Mouse (Mus musculus) heart, adult 2 months (tissue): ENCODE data around the gene Ascc1. TPM values are rescaled to one million over a fixed set of nuclear protein-coding genes. Genes with fewer than 3 reads are reported as not detected.

ENCODE experiments used
- DNase-seq, 2 experiments: peaks; one replicate each; pipeline ENCODE4 v3.0.0; 2021
- H3K27ac ChIP-seq: fragments of 200-600 bp; 2 replicates; pipeline ENCODE4 v1.8.1; 2022
- H3K27me3 ChIP-seq: fragments of 200-500 bp; 2 replicates; pipeline ENCODE4 v1.6.1; 2012; ENCODE audit warnings: mild to moderate bottlenecking, low read length, inconsistent platforms, mixed read lengths; ENCODE audit not compliant: control insufficient read depth, insufficient read depth
- H3K36me3 ChIP-seq: fragments of 200-500 bp; 2 replicates; pipeline ENCODE4 v1.6.1; 2012; ENCODE audit warnings: low read length, inconsistent platforms; ENCODE audit not compliant: control insufficient read depth, insufficient read depth
- H3K4me1 ChIP-seq: fragments of 200-500 bp; 2 replicates; pipeline ENCODE4 v1.6.1; 2011; ENCODE audit warnings: low read length; ENCODE audit not compliant: control insufficient read depth, insufficient read depth
- H3K4me3 ChIP-seq: fragments of 200-600 bp; 2 replicates; pipeline ENCODE4 v1.8.1; 2022
- H3K79me2 ChIP-seq: fragments of 200-500 bp; replicated peaks from 2 replicates; pipeline ENCODE4 v1.6.1; 2012; ENCODE audit warnings: mild to moderate bottlenecking, inconsistent platforms, low read length, moderate library complexity, mixed read lengths; ENCODE audit not compliant: control insufficient read depth, insufficient read depth
- H3K9ac ChIP-seq: fragments of 200-500 bp; 2 replicates; pipeline ENCODE4 v1.6.1; 2012; ENCODE audit warnings: low read depth, mild to moderate bottlenecking, control low read depth, inconsistent platforms, low read length, mixed read lengths
- CTCF ChIP-seq: fragments of 200-600 bp; IDR thresholded peaks from 2 replicates; pipeline ENCODE4 v1.8.1; 2022; ENCODE audit warnings: antibody characterized with exemption, mild to moderate bottlenecking, moderate library complexity
- EP300 ChIP-seq: fragments of 200-500 bp; IDR thresholded peaks from 2 replicates; pipeline ENCODE4 v1.6.1; 2011; ENCODE audit warnings: low read depth, low read length, control low read depth; ENCODE audit not compliant: insufficient read depth
- POLR2A ChIP-seq: fragments of 200-500 bp; IDR thresholded peaks from 2 replicates; pipeline ENCODE4 v1.6.1; 2011; ENCODE audit warnings: mild to moderate bottlenecking, low read depth, low read length, control low read depth; ENCODE audit not compliant: insufficient read depth
- WGBS: fragments of 180-500 bp; shearing (Covaris S2); methylation state at CpG from one replicate; pipeline ENCODE4 v1.1.7; 2018; 5-methylcytosine and 5-hydroxymethylcytosine counted together
- intact Hi-C: fragments of 180-260 bp; cut with DNase I; formaldehyde crosslinking; loops from one replicate; pipeline ENCODE4 v1.15.1; 2025
- polyA plus RNA-seq: library from polyadenylated mRNA; depleted of rRNA; stranded (reverse); fragments of >200 nt; gene quantifications from 2 replicates; pipeline ENCODE4 v1.2.3, GENCODE M21; 2012
- total RNA-seq, 2 experiments: library from RNA; stranded (reverse); gene quantifications; 2 replicates each; pipeline ENCODE4 v1.2.3; 2021

Ascc1 gene
- total and polyA plus RNA-seq, 3 experiments: 20.5 to 24.1 (median 22.5) TPM

GRCm38 (mm10) chr10:60028181-60028580 is 25.6 kb downstream of the Ascc1 start:
- no peak for TF ChIP-seq POLR2A
- no peak for TF ChIP-seq EP300
- TF ChIP-seq CTCF: no peak
- Histone ChIP-seq H3K4me1 (no peaks in the 10 kb centered on the region), H3K79me2 (no peaks in the 10 kb centered on the region), H3K36me3 (no peaks in the 10 kb centered on the region), H3K4me3 (no peak overlapping the region), H3K27me3 (no peaks in the 10 kb centered on the region), H3K27ac (no peak overlapping the region), H3K9ac (no peak overlapping the region)
- WGBS: 76% methylated on average over 7 of the region's 7 CpGs
- DNase-seq: no peak
- intact Hi-C loops: no loop called here

GRCm38 (mm10) chr10:60028979-60029378 is 26.4 kb downstream of the Ascc1 start:
- TF ChIP-seq POLR2A (no peak), CTCF (no peak), EP300 (no peak)
- Histone ChIP-seq H3K9ac (no peak overlapping the region), H3K36me3 (no peaks in the 10 kb centered on the region), H3K79me2 (no peaks in the 10 kb centered on the region), H3K4me3 (no peak overlapping the region), H3K27ac (no peak overlapping the region), H3K27me3 (no peaks in the 10 kb centered on the region), H3K4me1 (no peaks in the 10 kb centered on the region)
- no peak for DNase-seq
- intact Hi-C loops: no loop called here
- WGBS: 57% methylated on average over 7 of the region's 7 CpGs

- TF ChIP-seq EP300 (no peak), CTCF (no peak), POLR2A (no peak)
- Histone ChIP-seq H3K9ac (no peak overlapping the region), H3K4me3 (no peak overlapping the region), H3K4me1 (no peaks in the 10 kb centered on the region), H3K27ac (no peak overlapping the region), H3K27me3 (no peaks in the 10 kb centered on the region), H3K79me2 (no peaks in the 10 kb centered on the region), H3K36me3 (no peaks in the 10 kb centered on the region)
- intact Hi-C loops: no loop called here
- 83% methylated on average over 4 of the region's 4 CpGs for WGBS
- DNase-seq: no peak
Observed at GRCm38 (mm10) chr10:60029387-60029786, 26.8 kb downstream of the Ascc1 start.

- intact Hi-C loops: no loop called here
- no peak for DNase-seq
- TF ChIP-seq POLR2A (no peak), CTCF (no peak), EP300 (no peak)
- Histone ChIP-seq H3K27me3 (no peaks in the 10 kb centered on the region), H3K4me3 (no peak overlapping the region), H3K4me1 (no peaks in the 10 kb centered on the region), H3K27ac (no peak overlapping the region), H3K79me2 (no peaks in the 10 kb centered on the region), H3K9ac (no peak overlapping the region), H3K36me3 (no peaks in the 10 kb centered on the region)
- 78% methylated on average over 8 of the region's 8 CpGs for WGBS
Observed at GRCm38 (mm10) chr10:60031562-60031961, 29.0 kb downstream of the Ascc1 start.

- H3K9ac ChIP-seq: no peak overlapping the region
- 78% methylated on average over 2 of the region's 2 CpGs for WGBS
Observed at GRCm38 (mm10) chr10:60031985-60032384, 29.4 kb downstream of the Ascc1 start.

GRCm38 (mm10) chr10:60032622-60033021 is 30.0 kb downstream of the Ascc1 start:
- no peak overlapping the region for H3K27ac ChIP-seq
- H3K36me3 ChIP-seq: no peaks in the 10 kb centered on the region
- TF ChIP-seq POLR2A (no peak), CTCF (no peak), EP300 (no peak)
- H3K27me3 ChIP-seq: no peaks in the 10 kb centered on the region
- intact Hi-C loops: no loop called here
- WGBS: 80% methylated on average over 2 of the region's 2 CpGs
- no peak for DNase-seq
- H3K4me3 ChIP-seq: no peak overlapping the region
- H3K4me1 ChIP-seq: no peaks in the 10 kb centered on the region
- H3K79me2 ChIP-seq: no peaks in the 10 kb centered on the region
- no peak overlapping the region for H3K9ac ChIP-seq

More at GRCm38 (mm10) chr10:60031985-60032384, 29.4 kb downstream of the Ascc1 start:
- DNase-seq: no peak
- TF ChIP-seq EP300 (no peak), CTCF (no peak), POLR2A (no peak)
- Histone ChIP-seq H3K4me3 (no peak overlapping the region), H3K36me3 (no peaks in the 10 kb centered on the region), H3K79me2 (no peaks in the 10 kb centered on the region), H3K4me1 (no peaks in the 10 kb centered on the region), H3K27ac (no peak overlapping the region), H3K27me3 (no peaks in the 10 kb centered on the region)
- intact Hi-C loops: no loop called here

GRCm38 (mm10) chr10:60033064-60033463 is 30.5 kb downstream of the Ascc1 start:
- no peaks in the 10 kb centered on the region for H3K4me1 ChIP-seq
- 60% methylated on average over 5 of the region's 5 CpGs for WGBS
- DNase-seq: no peak
- H3K9ac ChIP-seq: no peak overlapping the region
- TF ChIP-seq EP300: no peak
- TF ChIP-seq POLR2A: no peak
- TF ChIP-seq CTCF: no peak
- intact Hi-C loops: no loop called here
- H3K79me2 ChIP-seq: no peaks in the 10 kb centered on the region
- H3K27ac ChIP-seq: no peak overlapping the region
- H3K27me3 ChIP-seq: no peaks in the 10 kb centered on the region
- no peaks in the 10 kb centered on the region for H3K36me3 ChIP-seq
- no peak overlapping the region for H3K4me3 ChIP-seq
